Mouse (Mus musculus) heart, embryonic 14.5 days (tissue): ENCODE measurements around the gene Snx21. TPM values are rescaled to one million over a fixed set of nuclear protein-coding genes. Genes with fewer than 3 reads are reported as not detected.

Experiments
- ATAC-seq: fragments of 200-750 bp; cut with Nextera tagmentation; 2 replicates; pipeline ENCODE4 v1.8.0; 2017; ENCODE audit warnings: low read depth, moderate TSS enrichment; ENCODE audit not compliant: insufficient number of reproducible peaks, insufficient read depth, low FRiP score
- H3K27ac ChIP-seq, 2 experiments: fragments of 200-500 bp in 1 of 2; fragments of 300-500 bp in 1 of 2; sonication (generic) in 1 of 2; replicated peaks in 1 of 2; 2 replicates each; pipeline ENCODE4 v1.5.1; 2012 to 2014; ENCODE audit warnings: low read depth in 2 of 2, low read length in 2 of 2, control low read depth in 1 of 2, mild to moderate bottlenecking in 1 of 2, mixed read lengths in 1 of 2; ENCODE audit not compliant: control insufficient read depth in 1 of 2, insufficient read depth in 1 of 2
- H3K27me3 ChIP-seq: fragments of 300-500 bp; sonication (generic); 2 replicates; pipeline ENCODE4 v1.6.1; 2014; ENCODE audit warnings: mild to moderate bottlenecking, low read length, control low read depth; ENCODE audit not compliant: control insufficient read depth, insufficient read depth
- H3K36me3 ChIP-seq: fragments of 300-500 bp; sonication (generic); 2 replicates; pipeline ENCODE4 v1.6.1; 2014; ENCODE audit warnings: mild to moderate bottlenecking, control low read depth, low read length, mixed read lengths; ENCODE audit not compliant: control insufficient read depth, insufficient read depth
- H3K4me1 ChIP-seq, 2 experiments: fragments of 200-500 bp in 1 of 2; fragments of 300-500 bp in 1 of 2; sonication (generic) in 1 of 2; 2 replicates each; pipeline ENCODE4 v1.6.1; 2012 to 2014; ENCODE audit warnings: low read length in 2 of 2, control low read depth in 1 of 2, mixed read lengths in 1 of 2; ENCODE audit not compliant: control insufficient read depth in 2 of 2, insufficient read depth in 2 of 2
- H3K4me2 ChIP-seq: fragments of 300-500 bp; sonication (generic); 2 replicates; pipeline ENCODE4 v1.6.1; 2014; ENCODE audit warnings: mild to moderate bottlenecking, low read length
- H3K4me3 ChIP-seq, 2 experiments: fragments of 200-500 bp in 1 of 2; fragments of 300-500 bp in 1 of 2; sonication (generic) in 1 of 2; 2 replicates each; pipeline ENCODE4 v1.5.1; 2012 to 2014; ENCODE audit warnings: low read length in 2 of 2, mild to moderate bottlenecking in 2 of 2, control low read depth in 1 of 2, low read depth in 1 of 2, moderate library complexity in 1 of 2; ENCODE audit not compliant: control insufficient read depth in 1 of 2, insufficient read depth in 1 of 2
- H3K9ac ChIP-seq: fragments of 300-500 bp; sonication (generic); 2 replicates; pipeline ENCODE4 v1.6.1; 2014; ENCODE audit warnings: mild to moderate bottlenecking, low read length
- H3K9me3 ChIP-seq: fragments of 300-500 bp; sonication (generic); 2 replicates; pipeline ENCODE4 v1.6.1; 2016; ENCODE audit warnings: low read length, control low read depth; ENCODE audit not compliant: control insufficient read depth
- WGBS: fragments of 180-500 bp; shearing (Covaris S2); extraction: QIAGEN DNeasy Blood & Tissue Kit; methylation state at CpG from one replicate; pipeline ENCODE4 v1.1.7; 2014; 5-methylcytosine and 5-hydroxymethylcytosine counted together
- polyA plus RNA-seq: library from polyadenylated mRNA; unstranded; fragments of >200 nt; fragmentation: Nextera tagmentation; extraction: Ambion mirVana; gene quantifications from 2 replicates; pipeline ENCODE4 v1.2.1, GENCODE M21; 2014

Snx21 gene
- polyA plus RNA-seq, 1 experiment from 2014 or later = 38.0 TPM

DNA sequence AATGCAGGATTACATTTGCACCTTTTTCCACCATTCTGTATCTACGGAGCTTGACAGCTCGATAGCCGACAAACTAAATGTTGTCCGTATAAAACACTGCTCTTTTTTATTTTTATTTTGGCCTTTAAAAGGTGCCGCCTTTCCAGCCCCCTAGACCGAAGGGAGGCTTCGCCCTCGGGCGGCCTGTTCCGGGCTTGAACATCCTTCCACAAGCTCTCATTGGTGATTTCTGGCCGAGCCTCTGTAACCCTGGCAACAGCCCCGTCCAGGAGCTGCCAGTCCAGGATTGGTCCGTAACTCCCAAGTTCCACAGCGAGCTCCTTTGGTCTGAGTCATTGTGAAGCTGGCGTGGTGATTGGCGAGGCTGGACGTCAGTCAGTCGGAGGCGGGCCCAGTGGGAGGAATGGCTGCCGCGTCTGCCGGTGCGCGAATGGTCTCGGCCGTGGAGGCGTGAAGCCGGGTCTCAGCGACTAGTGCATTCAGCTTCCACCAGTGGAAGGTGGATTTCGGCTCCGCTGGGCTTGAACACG lies 37.1 kb downstream of the Snx21 start, which contains the start of gene Zswim1:
Zswim1 (plus strand) TSS at position 51 of the 530 bp plus-strand sequence.
- under 1% methylated on average over 32 of the region's 32 CpGs for WGBS
- H3K27ac ChIP-seq = peak within 1 kb of the TSS; percentile 71 to 75
- ATAC-seq = peak; percentile 97
- no peaks in the 10 kb centered on the region for H3K27me3 ChIP-seq
- peak within 1 kb of the TSS; percentile 63 to 65 for H3K4me3 ChIP-seq
- H3K9ac ChIP-seq = peak within 1 kb of the TSS; percentile 79
- peaks cover under 1 to 4% of the 10 kb centered on the region in 2 experiments; a peak in 1 of 4 replicates for H3K4me1 ChIP-seq
- peak within 1 kb of the TSS; percentile 67 for H3K4me2 ChIP-seq
- H3K9me3 ChIP-seq = no peaks in the 10 kb centered on the region
- H3K36me3 ChIP-seq = peaks cover 48% of the 10 kb centered on the region

DNA sequence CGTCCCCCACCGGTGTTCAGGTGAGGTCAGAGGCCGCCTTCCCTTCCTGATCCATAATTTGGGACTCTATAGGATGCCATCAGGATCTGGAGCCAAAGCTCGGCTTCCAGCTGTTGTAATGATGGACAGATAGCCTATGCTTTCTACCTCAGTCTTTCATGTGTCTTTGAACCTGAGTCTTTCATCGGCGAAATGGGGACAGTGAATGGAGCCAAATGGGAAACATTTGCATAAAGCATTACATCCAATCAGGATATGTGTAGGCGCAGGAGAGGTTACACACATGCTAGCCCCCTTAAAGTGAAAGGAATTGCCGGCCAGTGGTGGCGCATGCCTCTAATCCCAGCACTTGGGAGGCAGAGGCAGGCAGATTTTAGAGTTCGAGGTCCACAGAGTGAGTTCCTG lies 37.6 kb downstream of the Snx21 start:
- WGBS = 1% methylated on average over 10 of the region's 10 CpGs
- peak overlapping the region; percentile 79 for H3K9ac ChIP-seq
- no peaks in the 10 kb centered on the region for H3K9me3 ChIP-seq
- ATAC-seq = peak; percentile 57
- 0 out of 4 replicates have a peak, but pooled peaks cover 0 to 4% of the 10 kb centered on the region in 2 experiments for H3K4me1 ChIP-seq
- H3K27ac ChIP-seq = peak overlapping the region; percentile 71 to 75
- H3K27me3 ChIP-seq = no peaks in the 10 kb centered on the region
- H3K36me3 ChIP-seq = peaks cover 53% of the 10 kb centered on the region
- H3K4me3 ChIP-seq = peak overlapping the region; percentile 63 to 65
- peak overlapping the region; percentile 67 for H3K4me2 ChIP-seq

DNA sequence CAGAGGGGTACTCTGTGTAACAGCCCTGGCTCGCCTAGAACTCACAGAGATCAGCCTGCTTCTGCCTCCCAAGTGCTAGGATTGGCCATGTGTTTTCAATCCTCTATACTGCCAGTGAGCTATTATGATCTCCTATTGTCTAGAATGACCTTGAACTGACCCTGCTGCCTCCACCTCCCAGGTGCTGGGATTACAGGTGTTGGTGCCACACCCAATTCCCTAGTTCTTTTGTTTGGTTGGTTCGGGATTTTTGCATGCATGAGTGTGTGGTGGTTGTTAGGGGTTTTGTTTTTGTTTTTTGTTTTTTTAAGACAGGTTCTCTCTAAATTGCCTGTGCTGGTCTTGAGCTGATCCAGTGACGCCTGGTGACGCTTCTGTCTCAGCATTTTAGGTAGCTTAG lies 38.3 kb downstream of the Snx21 start:
- no peak overlapping the region for H3K27ac ChIP-seq
- no peaks in the 10 kb centered on the region for H3K27me3 ChIP-seq
- no peak overlapping the region for H3K4me3 ChIP-seq
- H3K4me2 ChIP-seq = peak overlapping the region; percentile 67; the same call in 1 of the 2 replicates
- H3K36me3 ChIP-seq = peaks cover 61% of the 10 kb centered on the region
- 96% methylated on average over 4 of the region's 4 CpGs for WGBS
- H3K9me3 ChIP-seq = no peaks in the 10 kb centered on the region
- no peak overlapping the region for H3K9ac ChIP-seq
- ATAC-seq = no peak
- 0 out of 4 replicates have a peak, but pooled peaks cover 0 to 4% of the 10 kb centered on the region in 2 experiments for H3K4me1 ChIP-seq

DNA sequence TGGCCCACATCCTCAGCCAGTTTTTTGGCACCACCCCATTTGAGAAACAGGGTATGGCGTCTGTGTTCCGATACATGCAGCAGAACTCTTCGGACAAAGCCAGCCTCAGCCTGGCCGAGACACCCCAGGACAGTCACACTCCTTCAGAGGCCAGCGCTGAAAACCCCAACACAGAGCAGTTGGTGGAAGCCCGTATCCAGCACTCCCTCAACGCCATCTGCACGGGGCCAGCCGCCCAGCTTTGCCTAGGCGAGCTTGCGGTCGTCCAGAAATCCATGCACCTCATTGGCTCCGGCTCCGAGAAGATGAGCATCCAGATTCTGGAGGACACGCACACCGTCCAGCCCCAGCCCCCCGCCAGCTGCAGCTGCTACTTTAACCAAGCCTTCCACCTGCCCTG lies 39.9 kb downstream of the Snx21 start:
- no peak overlapping the region for H3K9ac ChIP-seq
- no peak overlapping the region for H3K4me3 ChIP-seq
- no peaks in the 10 kb centered on the region for H3K27me3 ChIP-seq
- H3K9me3 ChIP-seq = no peaks in the 10 kb centered on the region
- H3K36me3 ChIP-seq = peaks cover 66% of the 10 kb centered on the region
- H3K4me1 ChIP-seq = peaks cover under 1 to 6% of the 10 kb centered on the region in 2 experiments; a peak in 2 of 4 replicates
- ATAC-seq = no peak
- WGBS = 91% methylated on average over 17 of the region's 17 CpGs
- no peak overlapping the region for H3K27ac ChIP-seq
- H3K4me2 ChIP-seq = no peak overlapping the region

DNA sequence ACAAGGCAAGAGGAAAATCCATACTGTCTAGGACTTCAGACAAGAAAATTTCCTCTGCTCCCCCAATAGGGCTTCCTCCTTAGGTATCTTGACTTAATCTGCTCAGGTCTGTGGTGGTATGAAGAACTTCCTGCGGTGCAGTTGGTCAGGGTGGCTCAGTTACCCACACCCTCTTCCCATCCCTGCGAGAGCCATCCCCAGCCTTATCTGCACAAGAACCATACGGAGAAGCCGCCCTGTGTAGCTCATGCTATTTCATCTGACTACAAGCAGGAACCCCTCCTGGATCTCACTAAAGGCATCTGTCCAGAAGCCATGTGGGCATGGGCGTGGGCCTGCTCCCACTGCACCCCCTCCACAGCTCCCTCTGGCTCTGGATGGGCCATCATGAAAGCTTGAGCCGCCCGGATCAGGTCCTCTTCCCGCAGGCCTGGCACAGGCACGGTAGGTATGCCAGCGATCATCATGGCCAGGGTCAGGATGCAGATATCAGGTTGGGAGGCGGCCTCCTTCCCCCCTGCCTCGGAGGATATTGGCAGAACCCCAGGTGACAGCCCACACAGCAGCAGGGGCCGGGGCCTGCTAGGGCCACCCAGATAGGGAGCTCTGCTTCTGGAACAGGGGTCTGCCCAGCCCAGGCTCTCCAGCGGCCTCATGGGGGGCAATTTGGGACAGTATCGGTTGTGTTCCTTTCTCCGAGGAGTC lies 41.7 kb downstream of the Snx21 start:
- no peak overlapping the region for H3K27ac ChIP-seq
- 80% methylated on average over 16 of the region's 16 CpGs for WGBS
- no peak overlapping the region for H3K9ac ChIP-seq
- ATAC-seq = no peak
- H3K4me1 ChIP-seq = peaks cover 3 to 22% of the 10 kb centered on the region in 2 experiments; a peak in 3 of 4 replicates
- H3K4me3 ChIP-seq = no peak overlapping the region
- no peaks in the 10 kb centered on the region for H3K9me3 ChIP-seq
- H3K4me2 ChIP-seq = no peak overlapping the region
- H3K27me3 ChIP-seq = no peaks in the 10 kb centered on the region
- peaks cover 55% of the 10 kb centered on the region for H3K36me3 ChIP-seq

DNA sequence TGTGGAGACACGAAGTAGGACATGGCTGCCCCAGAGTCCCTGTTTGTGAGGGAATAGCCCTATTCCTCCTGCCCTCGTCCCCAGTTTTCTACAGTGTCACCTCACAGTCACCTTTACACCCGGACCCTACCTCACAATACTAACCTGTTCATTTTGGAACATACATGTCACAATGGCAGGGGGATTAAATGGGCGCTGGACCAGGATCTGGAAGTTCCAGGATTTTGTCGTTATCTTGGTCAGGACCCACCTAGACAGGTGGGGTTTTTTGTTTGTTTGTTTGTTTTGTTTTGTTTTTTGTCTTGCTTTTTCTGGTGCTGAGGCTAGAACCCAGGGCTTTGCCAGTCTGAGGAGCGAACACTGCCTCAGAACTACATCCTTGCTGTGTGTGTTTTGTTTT lies 42.8 kb downstream of the Snx21 start, which contains the start of gene Spata25:
Spata25 (minus strand) TSS at position 101 of the 400 bp plus-strand sequence.
- ATAC-seq = no peak
- WGBS = 81% methylated on average over 6 of the region's 6 CpGs
- no peak within 1 kb of the TSS for H3K27ac ChIP-seq
- no peak within 1 kb of the TSS for H3K9ac ChIP-seq
- no peak within 1 kb of the TSS for H3K4me3 ChIP-seq
- H3K4me1 ChIP-seq = peaks cover 5 to 24% of the 10 kb centered on the region in 2 experiments; a peak in 3 of 4 replicates
- H3K4me2 ChIP-seq = no peak within 1 kb of the TSS
- peaks cover 55% of the 10 kb centered on the region for H3K36me3 ChIP-seq
- H3K27me3 ChIP-seq = no peaks in the 10 kb centered on the region
- H3K9me3 ChIP-seq = no peaks in the 10 kb centered on the region

DNA sequence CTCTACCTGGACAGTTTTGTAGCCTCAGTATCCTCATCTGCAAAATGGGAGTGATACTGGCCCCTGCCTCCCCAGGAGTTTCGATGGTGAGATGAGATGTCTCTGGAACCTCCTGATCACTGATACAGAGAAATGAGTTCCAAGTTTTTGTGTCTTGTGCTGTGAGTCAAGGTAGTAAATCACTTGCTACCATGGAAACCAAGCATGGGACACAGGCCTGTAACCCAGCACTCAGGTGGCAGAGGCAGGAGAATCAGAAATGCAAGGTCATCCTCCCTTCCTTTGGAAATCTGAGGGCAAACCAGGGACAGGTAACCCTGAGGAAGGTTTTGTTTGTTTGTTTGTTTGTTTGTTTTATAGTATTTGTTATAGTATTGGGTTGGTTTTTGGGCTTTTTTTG lies 43.5 kb downstream of the Snx21 start:
- Histone ChIP-seq H3K36me3 (peaks cover 55% of the 10 kb centered on the region), H3K27me3 (no peaks in the 10 kb centered on the region), H3K4me3 (no peak overlapping the region), H3K4me2 (no peak overlapping the region), H3K27ac (no peak overlapping the region), H3K4me1 (peaks cover 5 to 22% of the 10 kb centered on the region in 2 experiments; a peak in 3 of 4 replicates), H3K9ac (no peak overlapping the region), H3K9me3 (no peaks in the 10 kb centered on the region)
- ATAC-seq = no peak
- whole genome bisulfite sequencing = 88% methylated on average over 1 of the region's 1 CpGs
